Mouse (Mus musculus) liver, embryonic 12.5 days (tissue): ENCODE measurements around the gene Wbp1l. TPM values are rescaled to one million over a fixed set of nuclear protein-coding genes. Genes with fewer than 3 reads are reported as not detected.

ENCODE experiments used
- ATAC-seq: fragments of 200-750 bp; cut with Nextera tagmentation; 2 replicates; pipeline ENCODE4 v1.8.0; 2017; ENCODE audit warnings: moderate number of reproducible peaks, mild to moderate bottlenecking, moderate library complexity
- H3K27ac ChIP-seq: fragments of 300-500 bp; sonication (generic); 2 replicates; pipeline ENCODE4 v1.5.1; 2016; ENCODE audit warnings: mild to moderate bottlenecking
- H3K27me3 ChIP-seq: fragments of 300-500 bp; sonication (generic); replicated peaks from 2 replicates; pipeline ENCODE4 v1.6.1; 2016; ENCODE audit warnings: mild to moderate bottlenecking, moderate library complexity
- H3K36me3 ChIP-seq: fragments of 300-500 bp; sonication (generic); 2 replicates; pipeline ENCODE4 v1.6.1; 2016; ENCODE audit warnings: mild to moderate bottlenecking, moderate library complexity
- H3K4me1 ChIP-seq: fragments of 300-500 bp; sonication (generic); 2 replicates; pipeline ENCODE4 v1.6.1; 2016
- H3K4me2 ChIP-seq: fragments of 300-500 bp; sonication (generic); 2 replicates; pipeline ENCODE4 v1.6.1; 2016; ENCODE audit warnings: mild to moderate bottlenecking, moderate library complexity
- H3K4me3 ChIP-seq: fragments of 300-500 bp; sonication (generic); 2 replicates; pipeline ENCODE4 v1.5.1; 2016; ENCODE audit warnings: mild to moderate bottlenecking, moderate library complexity
- H3K9ac ChIP-seq: fragments of 300-500 bp; sonication (generic); 2 replicates; pipeline ENCODE4 v1.6.1; 2016; ENCODE audit warnings: mild to moderate bottlenecking, moderate library complexity
- H3K9me3 ChIP-seq: fragments of 300-500 bp; sonication (generic); replicated peaks from 2 replicates; pipeline ENCODE4 v1.6.1; 2016; ENCODE audit warnings: mild to moderate bottlenecking, moderate library complexity
- WGBS: fragments of 180-500 bp; shearing (Covaris S2); methylation state at CpG from one replicate; pipeline ENCODE4 v1.1.7; 2016; ENCODE audit not compliant: insufficient replicate concordance; 5-methylcytosine and 5-hydroxymethylcytosine counted together
- polyA plus RNA-seq: library from polyadenylated mRNA; unstranded; fragments of >200 nt; fragmentation: Nextera tagmentation; extraction: Ambion mirVana; gene quantifications from 2 replicates; pipeline ENCODE4 v1.2.1, GENCODE M21; 2016

Wbp1l gene
- polyA plus RNA-seq, 1 experiment from 2014 or later: 24.9 TPM

DNA sequence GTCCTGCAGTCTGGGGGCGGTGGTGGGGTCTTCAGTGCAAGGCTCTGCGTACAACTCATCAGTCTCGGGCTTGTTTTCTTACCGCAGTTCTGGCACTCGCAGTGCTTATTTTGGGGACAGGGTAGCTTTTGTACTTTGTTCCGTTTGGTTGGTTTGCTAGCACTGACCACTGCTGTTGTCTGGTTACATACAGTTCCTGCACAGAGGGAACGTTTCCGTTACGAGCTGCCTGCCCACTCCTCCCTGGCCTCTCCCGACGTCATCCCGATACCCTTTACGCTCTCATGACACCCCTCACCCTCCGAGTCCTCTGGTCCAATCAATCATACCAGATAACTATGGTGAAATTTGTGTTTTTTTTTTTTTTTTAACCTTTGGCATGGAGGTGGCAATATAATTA is 2.6 kb downstream of the Wbp1l start:
- peak overlapping the region; percentile 4; the same call in 1 of the 2 replicates for H3K4me3 ChIP-seq
- no peaks in the 10 kb centered on the region for H3K9me3 ChIP-seq
- H3K27ac ChIP-seq: peak overlapping the region; percentile 57
- peak overlapping the region; percentile 41 for H3K4me2 ChIP-seq
- no peak for ATAC-seq
- H3K36me3 ChIP-seq: peaks cover 31% of the 10 kb centered on the region
- peaks cover 46% of the 10 kb centered on the region for H3K4me1 ChIP-seq
- H3K27me3 ChIP-seq: no peaks in the 10 kb centered on the region
- H3K9ac ChIP-seq: no peak overlapping the region
- 60% methylated on average over 14 of the region's 14 CpGs for WGBS

DNA sequence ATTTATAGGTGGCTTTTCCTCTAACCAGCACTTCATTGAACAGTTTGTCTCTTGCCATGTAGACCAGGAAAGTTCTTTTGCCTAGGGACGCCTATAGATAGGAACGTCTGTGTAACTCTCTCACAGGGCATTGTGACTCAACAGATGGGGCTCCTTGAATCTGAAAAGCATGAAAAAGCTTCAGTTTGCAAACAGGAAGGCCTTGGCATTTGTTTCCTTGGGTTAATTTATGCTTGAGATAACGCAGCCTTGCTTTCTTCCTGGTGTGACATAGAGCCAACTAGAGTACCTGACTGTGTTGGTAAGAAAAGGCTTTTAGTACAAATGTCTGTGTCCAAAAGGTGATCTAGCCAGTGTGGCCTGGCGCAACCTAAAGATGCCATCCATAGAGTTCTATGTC is 3.5 kb downstream of the Wbp1l start:
- no peaks in the 10 kb centered on the region for H3K27me3 ChIP-seq
- H3K27ac ChIP-seq: no peak overlapping the region
- H3K9ac ChIP-seq: no peak overlapping the region
- H3K4me3 ChIP-seq: no peak overlapping the region
- no peaks in the 10 kb centered on the region for H3K9me3 ChIP-seq
- H3K4me2 ChIP-seq: no peak overlapping the region
- no peak for ATAC-seq
- peaks cover 36% of the 10 kb centered on the region for H3K36me3 ChIP-seq
- H3K4me1 ChIP-seq: peaks cover 54% of the 10 kb centered on the region
- 73% methylated on average over 4 of the region's 4 CpGs for WGBS

DNA sequence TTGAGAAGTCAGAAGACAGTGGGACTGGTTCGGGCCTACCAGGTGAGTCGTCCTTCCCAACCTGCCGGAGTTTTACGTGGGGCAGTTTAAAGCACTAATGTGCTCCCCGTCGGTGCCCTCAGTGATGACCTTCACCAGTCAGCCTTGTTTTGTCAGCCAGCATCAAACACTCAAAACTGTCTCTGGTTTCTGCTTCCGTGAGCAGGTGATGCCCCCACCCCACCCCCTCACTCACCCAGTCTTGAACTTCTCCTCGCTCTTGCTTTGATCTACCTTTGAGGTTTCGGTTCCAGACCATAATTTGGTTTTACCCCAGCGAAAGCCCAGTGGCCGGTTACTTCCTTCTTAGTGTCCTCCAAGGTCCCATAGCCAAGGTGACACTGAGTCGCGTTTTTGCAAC is 7.8 kb downstream of the Wbp1l start:
- WGBS: 80% methylated on average over 13 of the region's 13 CpGs
- ATAC-seq: no peak
- Histone ChIP-seq H3K27me3 (no peaks in the 10 kb centered on the region), H3K9ac (no peak overlapping the region), H3K4me1 (peaks cover 51% of the 10 kb centered on the region), H3K4me3 (no peak overlapping the region), H3K27ac (no peak overlapping the region), H3K36me3 (peaks cover 49% of the 10 kb centered on the region), H3K9me3 (no peaks in the 10 kb centered on the region), H3K4me2 (no peak overlapping the region)

DNA sequence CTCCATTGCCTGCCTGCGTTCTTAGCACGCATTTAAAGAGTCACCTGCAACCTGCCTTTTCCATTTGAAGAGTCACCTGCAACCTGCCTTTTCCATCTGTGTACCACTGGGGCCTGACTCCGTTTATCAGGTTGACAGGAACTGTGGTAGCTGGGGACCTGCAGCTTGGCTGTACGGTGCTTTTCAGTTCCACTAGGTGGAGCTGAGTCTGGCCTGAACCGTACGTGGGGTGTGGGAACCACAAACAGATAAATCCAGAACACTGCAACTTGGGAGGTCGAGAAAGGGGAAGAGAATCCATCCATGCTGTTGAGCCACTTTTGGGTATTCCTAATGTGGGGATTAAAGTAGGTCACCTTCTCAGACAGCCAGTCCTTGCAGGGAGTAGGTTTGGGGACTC is 8.5 kb downstream of the Wbp1l start:
- Histone ChIP-seq H3K27ac (no peak overlapping the region), H3K4me3 (no peak overlapping the region), H3K36me3 (peaks cover 53% of the 10 kb centered on the region), H3K27me3 (no peaks in the 10 kb centered on the region), H3K9ac (no peak overlapping the region), H3K4me2 (no peak overlapping the region), H3K9me3 (no peaks in the 10 kb centered on the region), H3K4me1 (peaks cover 49% of the 10 kb centered on the region)
- 37% methylated on average over 7 of the region's 7 CpGs for WGBS
- no peak for ATAC-seq

DNA sequence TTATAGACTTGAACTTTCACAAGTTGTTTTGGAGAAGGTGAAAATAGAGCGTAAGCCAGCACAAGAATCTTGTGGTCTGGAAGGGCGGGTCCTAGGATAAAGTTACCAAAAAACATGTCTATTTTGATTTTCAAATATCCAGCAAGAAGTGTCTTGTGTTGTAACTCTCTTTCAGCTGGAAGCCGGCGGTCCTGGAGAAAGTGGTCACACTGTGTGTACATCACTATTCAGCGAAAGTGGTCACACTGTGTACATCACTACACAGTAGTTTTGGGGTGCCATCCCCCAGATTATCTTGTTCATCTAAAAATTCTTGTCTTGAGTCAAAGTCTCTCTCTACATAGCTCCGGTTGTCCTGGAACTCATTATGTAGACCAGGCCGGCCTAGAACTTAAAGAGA is 9.3 kb downstream of the Wbp1l start:
- no peak overlapping the region for H3K4me2 ChIP-seq
- peaks cover 50% of the 10 kb centered on the region for H3K4me1 ChIP-seq
- no peak overlapping the region for H3K4me3 ChIP-seq
- no peaks in the 10 kb centered on the region for H3K9me3 ChIP-seq
- no peak overlapping the region for H3K27ac ChIP-seq
- WGBS: 90% methylated on average over 7 of the region's 7 CpGs
- no peak for ATAC-seq
- H3K36me3 ChIP-seq: peaks cover 57% of the 10 kb centered on the region
- no peak overlapping the region for H3K9ac ChIP-seq
- no peaks in the 10 kb centered on the region for H3K27me3 ChIP-seq

DNA sequence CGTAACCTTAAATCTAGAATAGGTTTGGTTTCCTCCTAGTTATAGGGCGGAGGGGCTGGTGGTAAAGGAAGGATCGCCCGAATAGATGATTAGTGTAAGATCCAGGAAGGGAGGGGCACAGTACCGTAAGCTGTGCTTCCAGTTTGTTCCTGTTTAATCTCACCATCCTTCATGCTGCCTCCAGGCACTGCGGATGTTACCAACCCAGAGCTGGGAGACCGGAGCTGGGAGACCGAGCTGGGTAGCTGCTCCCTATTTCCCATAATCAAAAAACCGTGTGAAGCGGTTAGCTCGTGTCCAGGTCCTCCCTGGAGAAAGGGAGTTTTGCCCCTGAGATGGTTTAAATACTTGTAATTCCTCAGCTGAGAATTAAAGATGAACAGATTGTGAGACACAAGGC is 17.5 kb downstream of the Wbp1l start:
- Histone ChIP-seq H3K9ac (no peak overlapping the region), H3K4me1 (peaks cover 73% of the 10 kb centered on the region), H3K4me3 (no peak overlapping the region), H3K36me3 (peaks cover 39% of the 10 kb centered on the region), H3K4me2 (no peak overlapping the region), H3K27ac (no peak overlapping the region), H3K27me3 (no peaks in the 10 kb centered on the region), H3K9me3 (no peaks in the 10 kb centered on the region)
- no peak for ATAC-seq
- WGBS: 71% methylated on average over 11 of the region's 11 CpGs

DNA sequence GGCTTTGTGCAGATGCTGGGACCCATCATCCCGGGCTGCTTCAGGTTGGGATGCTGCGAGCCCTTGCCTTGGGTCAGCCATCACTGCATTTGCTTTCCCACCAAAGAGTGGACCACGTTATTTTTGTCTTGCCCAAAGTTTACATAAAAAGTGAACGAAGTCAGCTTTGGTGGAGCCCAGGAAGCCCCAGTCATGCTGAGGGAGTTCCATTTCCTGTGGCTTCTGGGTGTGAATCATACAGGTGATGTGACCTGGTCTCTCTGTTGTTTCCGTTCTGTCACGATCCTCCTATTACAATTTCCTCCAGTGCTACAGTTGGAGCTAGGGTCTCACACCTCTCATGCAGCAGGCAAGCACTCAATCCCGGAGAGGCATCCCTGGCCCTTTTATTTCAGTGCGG is 18.5 kb downstream of the Wbp1l start:
- Histone ChIP-seq H3K9ac (no peak overlapping the region), H3K4me3 (no peak overlapping the region), H3K27ac (no peak overlapping the region), H3K27me3 (no peaks in the 10 kb centered on the region), H3K36me3 (peaks cover 35% of the 10 kb centered on the region), H3K9me3 (no peaks in the 10 kb centered on the region), H3K4me1 (peaks cover 78% of the 10 kb centered on the region), H3K4me2 (no peak overlapping the region)
- ATAC-seq: no peak
- 78% methylated on average over 8 of the region's 8 CpGs for WGBS

DNA sequence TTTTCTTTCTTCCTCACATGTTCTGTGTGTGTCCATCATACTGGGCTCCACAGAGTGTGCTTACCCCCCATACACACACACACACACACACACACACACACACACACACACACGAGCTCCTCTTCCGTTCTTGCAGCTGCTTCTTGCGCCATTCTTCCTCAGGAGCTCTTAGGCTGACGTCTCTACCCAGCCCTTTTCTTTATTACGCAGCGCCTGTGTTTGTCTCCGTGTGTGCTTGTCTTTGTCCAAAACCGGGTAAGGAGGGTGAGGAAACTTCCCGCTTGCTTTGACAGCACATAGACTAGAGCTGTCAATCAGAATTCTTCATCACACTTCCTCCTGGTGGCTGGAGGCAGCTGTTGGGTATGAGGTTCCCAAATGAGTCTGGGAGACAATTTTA is 19.4 kb downstream of the Wbp1l start:
- H3K4me3 ChIP-seq: no peak overlapping the region
- H3K36me3 ChIP-seq: peaks cover 28% of the 10 kb centered on the region
- no peak overlapping the region for H3K4me2 ChIP-seq
- H3K4me1 ChIP-seq: peaks cover 81% of the 10 kb centered on the region
- H3K9me3 ChIP-seq: no peaks in the 10 kb centered on the region
- ATAC-seq: no peak
- 51% methylated on average over 9 of the region's 9 CpGs for WGBS
- H3K9ac ChIP-seq: no peak overlapping the region
- H3K27ac ChIP-seq: no peak overlapping the region
- no peaks in the 10 kb centered on the region for H3K27me3 ChIP-seq

DNA sequence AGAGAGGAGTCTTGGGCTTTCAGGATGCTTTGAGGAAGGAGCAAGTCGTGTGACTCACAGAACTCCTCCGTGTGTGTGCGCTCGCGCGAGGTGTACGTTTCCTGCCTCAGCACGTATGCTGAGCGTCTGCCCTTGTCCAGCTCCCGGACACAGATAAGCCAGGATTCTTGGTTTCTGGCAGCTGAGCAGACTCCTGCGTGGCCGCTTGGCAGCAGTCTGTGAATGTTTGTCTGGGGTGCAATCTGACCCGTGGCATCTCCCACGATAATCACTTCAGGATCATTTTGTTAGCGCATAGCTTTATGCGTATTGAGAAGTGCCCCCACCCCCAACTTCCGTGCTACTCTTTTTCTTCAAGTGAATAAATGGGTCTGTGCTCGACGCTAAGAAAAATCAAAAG is 20.1 kb downstream of the Wbp1l start:
- peaks cover 81% of the 10 kb centered on the region for H3K4me1 ChIP-seq
- no peak for ATAC-seq
- H3K4me2 ChIP-seq: no peak overlapping the region
- H3K4me3 ChIP-seq: no peak overlapping the region
- peaks cover 21% of the 10 kb centered on the region for H3K36me3 ChIP-seq
- H3K27ac ChIP-seq: no peak overlapping the region
- no peak overlapping the region for H3K9ac ChIP-seq
- H3K27me3 ChIP-seq: no peaks in the 10 kb centered on the region
- no peaks in the 10 kb centered on the region for H3K9me3 ChIP-seq
- WGBS: 64% methylated on average over 19 of the region's 19 CpGs

DNA sequence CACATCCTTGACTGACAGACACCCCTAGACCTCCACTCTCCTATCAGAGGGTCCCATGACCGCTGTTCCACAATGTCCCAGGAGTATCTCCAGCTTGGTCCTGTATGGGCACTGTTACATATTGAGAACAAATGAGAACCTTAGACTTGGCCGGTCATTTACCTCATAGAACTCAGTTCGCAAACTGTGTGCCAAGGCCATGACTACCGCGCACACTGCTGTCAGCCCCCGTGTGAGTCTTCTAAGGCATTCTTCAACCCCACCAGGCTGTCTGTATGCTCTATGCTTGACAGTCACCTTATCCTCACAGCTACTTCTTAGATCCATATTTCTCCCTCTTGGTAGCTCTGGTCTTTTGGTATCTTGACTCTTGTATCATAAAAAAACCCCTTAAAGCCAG is 20.6 kb downstream of the Wbp1l start:
- Histone ChIP-seq H3K9ac (no peak overlapping the region), H3K4me1 (peaks cover 81% of the 10 kb centered on the region), H3K27me3 (no peaks in the 10 kb centered on the region), H3K9me3 (no peaks in the 10 kb centered on the region), H3K36me3 (peaks cover 18% of the 10 kb centered on the region), H3K4me2 (no peak overlapping the region), H3K4me3 (no peak overlapping the region), H3K27ac (no peak overlapping the region)
- WGBS: 87% methylated on average over 6 of the region's 6 CpGs
- ATAC-seq: no peak

DNA sequence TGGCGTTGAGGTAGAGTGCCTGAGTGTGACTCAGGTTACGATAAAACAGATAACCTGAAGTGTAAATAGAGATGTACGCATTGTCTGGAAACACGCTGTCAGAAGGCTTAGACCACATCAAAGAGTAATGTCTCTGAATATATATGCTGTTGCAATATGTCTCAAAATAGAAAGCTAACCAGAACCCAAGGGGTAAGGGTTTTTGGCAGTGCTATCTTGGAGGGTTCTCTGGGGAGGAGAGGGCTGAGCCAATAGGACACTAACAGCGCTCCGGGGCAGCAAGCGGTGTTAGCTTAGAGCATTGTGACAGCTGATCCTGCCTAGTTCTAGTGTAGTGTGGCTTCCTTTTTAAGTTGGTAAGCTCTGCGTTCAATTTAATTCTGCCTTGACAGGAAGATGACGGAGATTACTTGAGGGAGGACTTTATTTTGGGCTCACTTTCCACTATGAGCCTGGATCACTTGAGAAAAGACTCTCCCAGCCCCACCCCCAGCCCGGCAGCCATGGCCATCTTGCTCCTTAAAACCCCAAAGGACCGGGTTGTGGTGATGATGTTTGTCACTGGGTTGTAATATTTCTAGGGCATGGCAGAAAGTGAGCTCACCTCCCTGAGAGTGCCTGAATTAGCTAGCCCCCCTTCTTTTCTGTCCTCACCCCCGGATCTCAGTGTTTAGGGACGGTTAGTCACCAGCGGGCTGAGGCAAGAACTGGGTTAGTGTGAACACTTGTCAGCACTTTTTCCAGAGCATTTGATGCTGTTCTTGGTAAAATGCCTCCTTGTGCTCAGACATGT is 21.3 kb downstream of the Wbp1l start:
- Histone ChIP-seq H3K27ac (no peak overlapping the region), H3K9me3 (no peaks in the 10 kb centered on the region), H3K4me1 (peaks cover 82% of the 10 kb centered on the region), H3K4me2 (no peak overlapping the region), H3K27me3 (no peaks in the 10 kb centered on the region), H3K36me3 (peaks cover 25% of the 10 kb centered on the region), H3K9ac (no peak overlapping the region), H3K4me3 (no peak overlapping the region)
- no peak for ATAC-seq
- WGBS: 79% methylated on average over 14 of the region's 14 CpGs

DNA sequence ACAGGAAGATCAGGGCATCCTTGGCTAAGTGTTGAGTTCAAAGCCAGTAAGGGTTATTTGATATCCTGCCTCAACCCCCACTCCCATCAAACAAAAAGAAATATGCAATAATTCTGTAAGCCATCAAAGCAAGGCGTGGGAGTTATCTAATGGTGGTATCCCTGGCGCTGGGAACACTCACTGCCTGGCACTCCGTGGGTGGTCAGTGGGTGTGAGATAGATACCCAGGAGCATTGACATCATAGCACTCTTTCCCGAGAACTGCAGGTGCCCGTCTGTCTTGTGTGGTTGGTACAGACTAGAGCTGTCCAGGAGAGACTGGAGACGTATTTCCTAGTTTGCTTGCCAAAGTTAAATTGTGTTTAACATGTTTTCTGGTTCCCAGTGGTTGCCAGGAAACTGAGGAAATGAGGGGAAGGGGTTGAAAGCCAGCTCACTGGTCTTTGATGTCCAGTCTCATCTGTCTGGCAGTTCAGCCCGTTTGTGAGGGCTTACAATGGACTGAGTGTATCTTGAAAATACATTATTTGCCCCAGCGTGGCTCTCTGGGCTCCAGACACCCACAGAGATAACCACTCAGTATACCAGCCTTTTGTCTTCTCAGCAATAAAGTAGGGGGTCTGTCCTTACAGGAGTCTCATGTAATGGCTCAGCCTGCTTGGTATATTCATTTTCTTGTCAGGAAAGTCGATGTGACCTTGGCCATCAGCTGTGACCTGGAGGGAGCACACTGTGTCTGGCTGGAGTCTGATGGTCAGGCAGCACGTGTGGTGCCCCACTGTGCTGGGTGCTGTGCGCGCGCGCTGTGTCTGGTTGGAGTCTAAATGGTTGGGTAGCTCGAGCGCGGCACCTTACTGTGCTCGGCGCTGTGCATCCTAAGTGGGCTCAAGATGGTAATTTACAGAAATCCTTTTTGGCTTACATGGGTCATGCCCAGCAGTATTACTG is 22.6 kb downstream of the Wbp1l start:
- peaks cover 76% of the 10 kb centered on the region for H3K4me1 ChIP-seq

More for the DNA sequence above, 22.6 kb downstream of the Wbp1l start:
- peaks cover 23% of the 10 kb centered on the region for H3K36me3 ChIP-seq
- no peak overlapping the region for H3K4me3 ChIP-seq
- no peaks in the 10 kb centered on the region for H3K9me3 ChIP-seq
- 75% methylated on average over 19 of the region's 19 CpGs for WGBS
- no peak overlapping the region for H3K27ac ChIP-seq
- no peak overlapping the region for H3K4me2 ChIP-seq
- no peak for ATAC-seq
- H3K9ac ChIP-seq: no peak overlapping the region
- no peaks in the 10 kb centered on the region for H3K27me3 ChIP-seq
